Mouse (Mus musculus) ES-E14 (cell line): ENCODE measurements around the gene Cacna1d.

Experiments used
- CHD2 ChIP-seq: IDR thresholded peaks from 2 replicates; pipeline ENCODE4 v1.6.1; 2014; ENCODE audit warnings: mild to moderate bottlenecking, low read depth, low read length, inconsistent platforms
- HCFC1 ChIP-seq: IDR thresholded peaks from 2 replicates; pipeline ENCODE4 v1.6.1; 2012; ENCODE audit warnings: low read length, inconsistent platforms, borderline replicate concordance; ENCODE audit not compliant: insufficient read depth
- MAFK ChIP-seq: IDR thresholded peaks from 2 replicates; pipeline ENCODE4 v1.6.1; 2014; ENCODE audit warnings: mild to moderate bottlenecking, low read depth, low read length, inconsistent platforms; ENCODE audit not compliant: insufficient read depth
- ZC3H11A ChIP-seq: IDR thresholded peaks from 2 replicates; pipeline ENCODE4 v1.6.1; 2012; ENCODE audit warnings: low read depth, mild to moderate bottlenecking, inconsistent platforms, low read length, borderline replicate concordance
- ZNF384 ChIP-seq: IDR thresholded peaks from 2 replicates; pipeline ENCODE4 v1.6.1; 2012; ENCODE audit warnings: low read depth, low read length, inconsistent platforms

GRCm38 (mm10) chr14:30329109-30329508 is 162.1 kb downstream of the Cacna1d start:
- TF ChIP-seq MAFK, result no peak
- TF ChIP-seq CHD2, result no peak
- TF ChIP-seq ZC3H11A, result no peak
- no peak for TF ChIP-seq HCFC1
- no peak for TF ChIP-seq ZNF384
